Mouse (Mus musculus): ENCODE measurements at regions not wholly inside any gene's neighbourhood (a gene's known extent, or its start where the extent isn't known, plus 50 kb on each side); places are given as distances from the start of the nearest gene placed in this dataset.
"Not testable (repeated sequence)": the region's sequence is repeated elsewhere in the genome, so short reads cannot be mapped to it uniquely, and the experiment has no call there.

GRCm38 (mm10) chr14:66584699-66585098 lies 575.7 kb upstream of the Gulo start:
- no peak for DNase-seq

GRCm38 (mm10) chr14:66579904-66580492 lies 571.0 kb upstream of the Gulo start:
- no peak for DNase-seq

GRCm38 (mm10) chr14:66566600-66566999 lies 557.6 kb upstream of the Gulo start:
- no peak for DNase-seq

GRCm38 (mm10) chr14:66562744-66563143 lies 553.7 kb upstream of the Gulo start:
- DNase-seq: no peak

GRCm38 (mm10) chr14:66561715-66562114 lies 552.7 kb upstream of the Gulo start:
- DNase-seq: no peak

- no peak for DNase-seq
These were observed 552.1 kb upstream of the Gulo start for GRCm38 (mm10) chr14:66561042-66561590.

- no peak for DNase-seq
These were observed 549.4 kb upstream of the Gulo start for GRCm38 (mm10) chr14:66558393-66558792.

GRCm38 (mm10) chr14:66557631-66558030 lies 548.6 kb upstream of the Gulo start:
- DNase-seq: peak; percentile 56 to 64

- no peak for DNase-seq
These were observed 529.5 kb upstream of the Gulo start for GRCm38 (mm10) chr14:66538498-66538897.

- DNase-seq: no peak
These were observed 525.7 kb upstream of the Gulo start for GRCm38 (mm10) chr14:66534671-66535070.

GRCm38 (mm10) chr14:66528135-66528534 lies 519.1 kb upstream of the Gulo start:
- peak; percentile 62 to 65 for DNase-seq

- DNase-seq: no peak
These were observed 518.1 kb upstream of the Gulo start for GRCm38 (mm10) chr14:66527061-66527460.

- DNase-seq: no peak
These were observed 513.9 kb upstream of the Gulo start for GRCm38 (mm10) chr14:66522856-66523400.

- no peak for DNase-seq
These were observed 513.0 kb upstream of the Gulo start for GRCm38 (mm10) chr14:66521836-66522629.

GRCm38 (mm10) chr14:66516770-66517169 lies 507.8 kb upstream of the Gulo start:
- no peak for DNase-seq

GRCm38 (mm10) chr14:66510750-66511149 lies 501.7 kb upstream of the Gulo start:
- DNase-seq: no peak

GRCm38 (mm10) chr14:66510218-66510617 lies 501.2 kb upstream of the Gulo start:
- no peak for DNase-seq

GRCm38 (mm10) chr14:66509706-66510105 lies 500.7 kb upstream of the Gulo start:
- DNase-seq: no peak

GRCm38 (mm10) chr14:66501995-66502394 lies 493.0 kb upstream of the Gulo start:
- DNase-seq: no peak

GRCm38 (mm10) chr14:66499896-66500295 lies 490.9 kb upstream of the Gulo start:
- DNase-seq: peak; percentile 81 to 86

- DNase-seq: no peak
These were observed 486.1 kb upstream of the Gulo start for GRCm38 (mm10) chr14:66495146-66495545.

GRCm38 (mm10) chr14:66494518-66494923 lies 485.5 kb upstream of the Gulo start:
- peak; percentile 67 to 75 for DNase-seq

GRCm38 (mm10) chr14:66493691-66494121 lies 484.7 kb upstream of the Gulo start:
- peak in 1 of 2 experiments; percentile 17 for DNase-seq

GRCm38 (mm10) chr14:66484751-66485150 lies 475.7 kb upstream of the Gulo start:
- DNase-seq: not testable (repeated sequence)
